Mouse (Mus musculus): ENCODE results near the gene Olfr102. TPM values are rescaled to one million over a fixed set of nuclear protein-coding genes. Genes with fewer than 3 reads are reported as not detected.

The Olfr102 gene
- polyA plus RNA-seq (2015; fragmentation: Nextera tagmentation; extraction: Ambion mirVana): not detected in 2 replicates

GRCm38 (mm10) chr17:37316954-37317353 lies at the start of gene Olfr102:
Olfr102 (minus strand) TSS chr17:37317054.
- DNase-seq (ENCODE audit: low spot score): no peak

DNA sequence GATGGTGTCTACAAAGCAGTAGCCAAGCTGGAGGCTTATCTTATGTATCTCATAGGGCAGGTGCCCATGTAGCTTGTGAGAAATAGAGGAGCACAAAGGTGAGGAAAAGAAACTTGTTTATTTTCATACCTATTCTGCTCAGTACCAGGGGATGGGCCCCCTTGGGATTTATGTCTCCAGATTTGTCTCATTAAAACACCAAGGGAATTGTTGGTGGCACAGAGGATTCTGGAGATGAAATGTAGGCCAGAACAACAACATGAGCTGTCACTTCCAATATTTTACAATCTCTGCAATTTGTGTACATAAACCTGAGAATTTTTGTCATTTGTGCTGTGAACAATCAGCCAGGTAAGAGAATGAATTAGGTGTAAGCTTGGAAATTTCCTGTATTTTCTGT lies 42.4 kb upstream of the Olfr102 start, which contains the start of gene Olfr104-ps:
Gene Olfr104-ps, plus strand, starts transcription at position 301 of the 400 bp plus-strand sequence.
- no peak for DNase-seq (ENCODE audit: low spot score)

- no peak for DNase-seq (ENCODE audit: low spot score)
These were observed 22.7 kb upstream of the Olfr102 start, which contains the start of gene Olfr103 for GRCm38 (mm10) chr17:37339598-37339997. Olfr103 (minus strand) TSS chr17:37339698.

DNA sequence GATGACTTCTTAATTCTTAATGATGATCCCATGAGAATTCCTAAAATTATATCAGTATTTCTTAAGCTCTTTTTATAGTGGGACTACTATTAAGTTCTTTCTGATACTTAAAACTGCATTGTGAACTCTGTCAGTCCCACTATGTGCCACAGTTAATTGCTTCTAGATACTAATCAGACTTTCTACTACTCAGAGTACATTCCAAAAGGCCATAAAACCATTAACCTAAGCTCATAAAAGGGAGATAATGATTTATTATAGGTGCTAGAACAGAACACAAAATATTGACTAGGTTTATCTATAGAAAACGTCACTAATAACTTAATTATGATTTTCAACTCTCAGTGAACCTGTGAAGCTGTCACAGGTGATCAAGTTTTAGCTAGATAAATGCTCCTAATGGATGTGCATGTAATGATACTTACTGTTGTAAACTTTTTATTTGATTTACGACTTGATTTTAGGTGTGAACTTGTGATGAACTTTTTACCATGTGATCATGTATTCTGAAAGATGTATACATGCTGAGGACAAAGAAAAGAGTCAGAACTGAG lies 6.6 kb downstream of the Olfr102 start:
- no peak for DNase-seq (ENCODE audit: low spot score)

DNA sequence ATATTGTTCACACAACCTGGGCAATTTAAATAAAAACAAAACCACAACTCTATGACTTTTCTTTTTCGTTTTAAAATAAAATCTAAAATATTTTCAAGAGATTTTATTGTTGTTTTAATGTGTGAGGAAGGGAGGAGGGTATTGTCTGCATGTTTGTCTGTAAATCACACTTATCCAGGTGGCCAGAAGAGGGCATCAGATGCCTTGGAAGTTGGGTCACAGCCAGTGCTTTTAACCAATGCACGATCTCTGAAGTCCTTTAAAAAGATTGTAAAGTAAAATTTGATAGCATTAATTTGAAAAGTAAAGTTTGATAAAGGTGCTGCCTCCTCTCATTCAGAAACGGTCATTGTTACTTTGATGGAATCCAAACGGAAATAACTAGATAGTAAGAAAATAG lies 8.4 kb downstream of the Olfr102 start:
- DNase-seq (ENCODE audit: low spot score): no peak

DNA sequence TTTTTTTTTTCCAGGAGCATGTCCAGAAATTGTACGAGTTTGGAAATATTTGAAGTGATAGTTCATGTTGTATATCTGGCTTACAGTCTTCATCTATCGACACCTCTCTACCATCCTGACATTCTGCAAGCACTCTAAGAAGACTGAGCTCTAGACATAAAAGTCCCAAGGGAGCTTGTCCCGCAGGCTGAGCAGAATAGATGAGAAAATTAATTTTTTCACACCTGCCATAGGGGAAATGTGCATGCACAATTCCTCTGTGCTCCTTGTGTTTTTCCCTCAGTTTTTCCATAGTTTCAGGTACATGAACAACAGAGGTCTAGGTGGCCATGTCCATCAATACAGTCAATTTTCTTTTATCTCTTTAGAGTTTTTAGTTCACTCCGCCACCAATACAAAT lies 12.6 kb downstream of the Olfr102 start, which contains the start of gene Olfr101:
Gene Olfr101, minus strand, starts transcription at position 101 of the 400 bp plus-strand sequence.
- DNase-seq (ENCODE audit: low spot score): no peak

- DNase-seq (ENCODE audit: low spot score): no peak
These were observed 33.5 kb downstream of the Olfr102 start, which contains the start of gene Olfr99 for GRCm38 (mm10) chr17:37283360-37283759. Olfr99 (minus strand) TSS chr17:37283460.

- DNase-seq (ENCODE audit: low spot score): no peak
These were observed 36.5 kb downstream of the Olfr102 start for GRCm38 (mm10) chr17:37280331-37280730.

- no peak for DNase-seq (ENCODE audit: low spot score)
These were observed 40.3 kb downstream of the Olfr102 start for GRCm38 (mm10) chr17:37276573-37276972.

DNA sequence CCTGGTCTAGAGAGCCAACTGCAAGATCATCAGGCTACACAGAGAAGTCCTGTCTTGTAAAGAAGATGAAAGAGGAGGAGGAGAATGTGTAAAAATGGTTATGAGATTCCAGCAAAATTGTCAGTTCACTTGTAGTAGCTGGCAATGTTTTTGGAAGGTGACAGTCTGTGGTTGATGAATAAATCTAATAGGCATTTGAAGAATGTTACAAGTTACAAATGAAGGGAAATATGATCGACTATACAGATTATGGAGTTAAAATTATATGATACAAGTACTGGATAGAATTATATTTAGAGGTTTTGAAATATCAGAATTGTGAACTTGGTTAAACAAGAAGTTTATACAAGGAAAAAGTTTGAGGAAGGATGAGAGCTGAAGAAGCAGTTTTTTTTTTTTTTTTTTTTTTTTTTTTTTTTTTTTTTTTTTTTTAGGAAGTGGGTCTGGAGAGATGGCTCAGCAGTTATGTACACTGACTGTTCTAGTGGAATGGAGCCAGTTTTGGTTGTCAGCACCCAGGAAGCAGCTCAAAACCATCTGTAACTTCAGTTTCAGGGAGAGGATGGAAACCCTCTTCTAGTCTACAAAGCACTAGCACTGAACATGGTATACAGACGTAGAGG lies 41.1 kb downstream of the Olfr102 start:
- DNase-seq (ENCODE audit: low spot score): no peak

DNA sequence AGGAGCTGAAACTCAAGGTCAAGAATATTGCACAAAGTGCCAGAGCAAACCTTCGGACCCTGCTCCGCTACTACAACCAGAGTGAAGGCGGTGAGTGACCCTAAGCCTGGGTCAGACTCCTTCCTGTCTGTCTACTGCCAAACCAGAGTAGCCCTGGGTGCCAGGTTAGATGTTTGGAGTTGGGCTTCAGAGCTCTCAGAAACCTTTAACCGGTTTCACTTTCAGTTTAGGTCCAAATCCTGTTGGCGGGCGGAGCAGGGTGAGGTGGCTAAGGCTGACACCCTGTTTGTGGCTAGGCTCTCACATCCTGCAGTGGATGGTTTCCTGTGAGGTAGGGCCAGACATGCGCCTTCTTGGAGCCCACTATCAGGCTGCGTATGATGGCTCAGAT lies 46.2 kb downstream of the Olfr102 start:
- DNase-seq (ENCODE audit: low spot score): peak; percentile 81

- DNase-seq (ENCODE audit: low spot score): peak; percentile 94
These were observed 46.7 kb downstream of the Olfr102 start, which contains the start of gene H2-M3 for GRCm38 (mm10) chr17:37270058-37270701. H2-M3 (plus strand) TSS chr17:37270220.

DNA sequence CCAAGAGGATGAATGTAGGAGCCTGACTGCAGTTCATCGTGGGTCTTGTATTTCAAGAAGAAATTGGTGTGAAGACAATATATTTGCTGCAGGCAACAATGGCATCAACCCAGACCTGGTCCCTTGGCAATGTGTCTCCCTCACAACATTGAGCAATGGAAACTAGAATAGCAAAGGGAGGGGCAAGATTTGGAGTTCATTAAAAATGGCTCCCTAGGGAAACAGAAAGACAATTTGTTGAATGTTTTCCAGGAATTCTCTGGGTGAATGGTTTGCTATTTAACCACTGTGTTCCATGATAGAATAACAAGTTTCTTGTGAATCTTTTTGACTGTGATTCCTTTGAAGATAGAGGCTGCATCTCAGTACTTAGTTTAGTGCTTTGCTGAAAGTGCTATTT lies 53.2 kb downstream of the Olfr102 start, which contains the start of gene Olfr98:
Gene Olfr98, minus strand, starts transcription at position 124 of the 400 bp plus-strand sequence.
- no peak for DNase-seq (ENCODE audit: low spot score)

Other genes with a start within 250 kb of the Olfr102 start
- not detected in 2 replicates for gene Olfr90, start 228.6 kb downstream of the Olfr102 start, polyA plus RNA-seq (2015; fragmentation: Nextera tagmentation; extraction: Ambion mirVana)
- not detected in 2 replicates for gene Olfr91, start 218.8 kb downstream of the Olfr102 start, polyA plus RNA-seq (2015; fragmentation: Nextera tagmentation; extraction: Ambion mirVana)
- gene Olfr92, start 197.0 kb downstream of the Olfr102 start, polyA plus RNA-seq (2015; fragmentation: Nextera tagmentation; extraction: Ambion mirVana): not detected in 2 replicates
- gene Olfr93, start 155.6 kb downstream of the Olfr102 start, polyA plus RNA-seq (2015; fragmentation: Nextera tagmentation; extraction: Ambion mirVana): not detected in 2 replicates
- 83.6 and 90.3 TPM in 2 replicates for gene Ubd, start 123.2 kb downstream of the Olfr102 start, polyA plus RNA-seq (2015; fragmentation: Nextera tagmentation; extraction: Ambion mirVana)
- not detected in 2 replicates for gene Olfr94, start 116.1 kb downstream of the Olfr102 start, polyA plus RNA-seq (2015; fragmentation: Nextera tagmentation; extraction: Ambion mirVana)
- gene Olfr95, start 103.9 kb downstream of the Olfr102 start, polyA plus RNA-seq (2015; fragmentation: Nextera tagmentation; extraction: Ambion mirVana): not detected in 2 replicates
- gene Olfr96, start 96.9 kb downstream of the Olfr102 start, polyA plus RNA-seq (2015; fragmentation: Nextera tagmentation; extraction: Ambion mirVana): not detected in 2 replicates
- gene Olfr97, start 79.7 kb downstream of the Olfr102 start, polyA plus RNA-seq (2015; fragmentation: Nextera tagmentation; extraction: Ambion mirVana): not detected in 2 replicates
- not detected in 2 replicates for gene Olfr98, start 53.3 kb downstream of the Olfr102 start, polyA plus RNA-seq (2015; fragmentation: Nextera tagmentation; extraction: Ambion mirVana)
- gene H2-M3, start 46.8 kb downstream of the Olfr102 start, polyA plus RNA-seq (2015; fragmentation: Nextera tagmentation; extraction: Ambion mirVana): 21.7 TPM in 2 replicates
- 0.14 and 0.30 TPM in 2 replicates for gene Olfr99, start 33.6 kb downstream of the Olfr102 start, polyA plus RNA-seq (2015; fragmentation: Nextera tagmentation; extraction: Ambion mirVana)
- gene Olfr101, start 12.7 kb downstream of the Olfr102 start, polyA plus RNA-seq (2015; fragmentation: Nextera tagmentation; extraction: Ambion mirVana): not detected in 2 replicates
- not detected in 2 replicates for gene Olfr103, start 22.6 kb upstream of the Olfr102 start, polyA plus RNA-seq (2015; fragmentation: Nextera tagmentation; extraction: Ambion mirVana)
- not detected in 2 replicates for gene Olfr104-ps, start 42.5 kb upstream of the Olfr102 start, polyA plus RNA-seq (2015; fragmentation: Nextera tagmentation; extraction: Ambion mirVana)
- 0.04 TPM in 1 of 2 replicates, not detected in the other for gene Olfr105-ps, start 62.0 kb upstream of the Olfr102 start, polyA plus RNA-seq (2015; fragmentation: Nextera tagmentation; extraction: Ambion mirVana)
- not detected in 2 replicates for gene Olfr106-ps, start 73.3 kb upstream of the Olfr102 start, polyA plus RNA-seq (2015; fragmentation: Nextera tagmentation; extraction: Ambion mirVana)
- not detected in 2 replicates for gene Olfr107, start 82.2 kb upstream of the Olfr102 start, polyA plus RNA-seq (2015; fragmentation: Nextera tagmentation; extraction: Ambion mirVana)
- gene Olfr108, start 128.4 kb upstream of the Olfr102 start, polyA plus RNA-seq (2015; fragmentation: Nextera tagmentation; extraction: Ambion mirVana): not detected in 2 replicates
- gene Olfr109, start 141.9 kb upstream of the Olfr102 start, polyA plus RNA-seq (2015; fragmentation: Nextera tagmentation; extraction: Ambion mirVana): 0.03 TPM in 1 of 2 replicates, not detected in the other
- gene H2-M2, start 166.5 kb upstream of the Olfr102 start, polyA plus RNA-seq (2015; fragmentation: Nextera tagmentation; extraction: Ambion mirVana): 8.1 and 9.9 TPM in 2 replicates
- 0.29 and 0.30 TPM in 2 replicates for gene Olfr110, start 175.4 kb upstream of the Olfr102 start, polyA plus RNA-seq (2015; fragmentation: Nextera tagmentation; extraction: Ambion mirVana)
- 0.08 and 0.18 TPM in 2 replicates for gene Olfr111, start 191.0 kb upstream of the Olfr102 start, polyA plus RNA-seq (2015; fragmentation: Nextera tagmentation; extraction: Ambion mirVana)

Measured in thymus, postnatal 0 days (tissue).